Mouse (Mus musculus) midbrain, embryonic 11.5 days (tissue): ENCODE data around the gene Cfap97d1. TPM values are rescaled to one million over a fixed set of nuclear protein-coding genes. Genes with fewer than 3 reads are reported as not detected.

Experiments
- ATAC-seq: fragments of 200-750 bp; cut with Nextera tagmentation; 2 replicates; pipeline ENCODE4 v1.8.0; 2017; ENCODE audit warnings: moderate TSS enrichment, moderate library complexity; ENCODE audit not compliant: low FRiP score
- DNase-seq: peaks from one replicate; pipeline ENCODE4 v3.0.0; 2015; ENCODE audit warnings: low spot score; ENCODE audit errors: missing footprints
- H3K27ac ChIP-seq: fragments of 300-500 bp; sonication (generic); 2 replicates; pipeline ENCODE4 v1.5.1; 2014; ENCODE audit warnings: low read depth, low read length
- H3K27me3 ChIP-seq: fragments of 300-500 bp; sonication (generic); 2 replicates; pipeline ENCODE4 v1.6.1; 2014; ENCODE audit warnings: mild to moderate bottlenecking, low read length, moderate library complexity, mixed read lengths; ENCODE audit not compliant: control insufficient read depth, insufficient read depth
- H3K36me3 ChIP-seq: fragments of 300-500 bp; sonication (generic); 2 replicates; pipeline ENCODE4 v1.6.1; 2014; ENCODE audit warnings: mild to moderate bottlenecking, low read length, moderate library complexity, mixed read lengths; ENCODE audit not compliant: control insufficient read depth, insufficient read depth
- H3K4me1 ChIP-seq: fragments of 300-500 bp; sonication (generic); 2 replicates; pipeline ENCODE4 v1.6.1; 2014; ENCODE audit warnings: low read length; ENCODE audit not compliant: control insufficient read depth, insufficient read depth
- H3K4me2 ChIP-seq: fragments of 300-500 bp; sonication (generic); 2 replicates; pipeline ENCODE4 v1.6.1; 2014; ENCODE audit warnings: mild to moderate bottlenecking, moderate library complexity
- H3K4me3 ChIP-seq: fragments of 300-500 bp; sonication (generic); 2 replicates; pipeline ENCODE4 v1.5.1; 2014; ENCODE audit warnings: low read depth, low read length
- H3K9ac ChIP-seq: fragments of 300-500 bp; sonication (generic); 2 replicates; pipeline ENCODE4 v1.6.1; 2014; ENCODE audit warnings: low read length
- H3K9me3 ChIP-seq: fragments of 300-500 bp; sonication (generic); 2 replicates; pipeline ENCODE4 v1.6.1; 2016; ENCODE audit warnings: low read length; ENCODE audit not compliant: control insufficient read depth
- WGBS: fragments of 180-500 bp; shearing (Covaris S2); extraction: QIAGEN DNeasy Blood & Tissue Kit; methylation state at CpG from one replicate; pipeline ENCODE4 v1.1.7; 2014; 5-methylcytosine and 5-hydroxymethylcytosine counted together
- polyA plus RNA-seq: library from polyadenylated mRNA; unstranded; fragments of >200 nt; fragmentation: Nextera tagmentation; extraction: Ambion mirVana; gene quantifications from 2 replicates; pipeline ENCODE4 v1.2.1, GENCODE M21; 2014

Gene Cfap97d1
- polyA plus RNA-seq, 1 experiment from 2014 or later, result not detected

GRCm38 (mm10) chr11:102040646-102041045 lies 56.6 kb downstream of the Cfap97d1 start:
- no peak overlapping the region for H3K4me2 ChIP-seq
- 75% methylated on average over 4 of the region's 4 CpGs for WGBS
- ATAC-seq (no peak), DNase-seq (no peak)
- no peak overlapping the region for H3K4me3 ChIP-seq
- H3K36me3 ChIP-seq, result no peaks in the 10 kb centered on the region
- H3K9ac ChIP-seq, result no peak overlapping the region
- H3K27ac ChIP-seq, result no peak overlapping the region
- no peaks in the 10 kb centered on the region for H3K27me3 ChIP-seq
- 0 out of 2 replicates have a peak, but pooled peaks cover 2% of the 10 kb centered on the region for H3K9me3 ChIP-seq
- H3K4me1 ChIP-seq, result no peaks in the 10 kb centered on the region

GRCm38 (mm10) chr11:102041350-102041949 lies 57.4 kb downstream of the Cfap97d1 start, which contains the start of gene Cd300lg:
Cd300lg (plus strand) TSS chr11:102041509.
- Histone ChIP-seq H3K9me3 (0 out of 2 replicates have a peak, but pooled peaks cover 8% of the 10 kb centered on the region), H3K9ac (no peak within 1 kb of the TSS), H3K4me3 (no peak within 1 kb of the TSS), H3K4me1 (no peaks in the 10 kb centered on the region), H3K27me3 (no peaks in the 10 kb centered on the region), H3K27ac (no peak within 1 kb of the TSS), H3K4me2 (no peak within 1 kb of the TSS), H3K36me3 (no peaks in the 10 kb centered on the region)
- no peak for ATAC-seq
- DNase-seq, result peak; percentile 73
- 75% methylated on average over 5 of the region's 5 CpGs for WGBS

Other genes with a start within 250 kb of the Cfap97d1 start
- gene Etv4, start 198.9 kb upstream of the Cfap97d1 start, polyA plus RNA-seq, result 3.8 and 4.6 TPM in 2 replicates
- gene Meox1, start 89.9 kb upstream of the Cfap97d1 start, polyA plus RNA-seq, result 0.29 TPM in 1 of 2 replicates, not detected in the other
- not detected in 2 replicates for gene Sost, start 17.3 kb upstream of the Cfap97d1 start, polyA plus RNA-seq
- 11.1 and 11.6 TPM in 2 replicates for gene Dusp3, start 2.7 kb downstream of the Cfap97d1 start, polyA plus RNA-seq
- gene Mpp3, start 44.2 kb downstream of the Cfap97d1 start, polyA plus RNA-seq, result 14.4 and 15.5 TPM in 2 replicates
- 0.11 and 0.19 TPM in 2 replicates for gene Cd300lg, start 57.2 kb downstream of the Cfap97d1 start, polyA plus RNA-seq
- 9.4 and 10.8 TPM in 2 replicates for gene Mpp2, start 104.2 kb downstream of the Cfap97d1 start, polyA plus RNA-seq
- gene Ppy, start 117.0 kb downstream of the Cfap97d1 start, polyA plus RNA-seq, result not detected in 2 replicates
- 0.44 TPM in 1 of 2 replicates, not detected in the other for gene Pyy, start 123.6 kb downstream of the Cfap97d1 start, polyA plus RNA-seq
- not detected in 2 replicates for gene Nags, start 161.2 kb downstream of the Cfap97d1 start, polyA plus RNA-seq
- 33.5 and 35.9 TPM in 2 replicates for gene Tmem101, start 172.1 kb downstream of the Cfap97d1 start, polyA plus RNA-seq
- 73.5 and 74.8 TPM in 2 replicates for gene Lsm12, start 201.0 kb downstream of the Cfap97d1 start, polyA plus RNA-seq
- 27.8 and 31.5 TPM in 2 replicates for gene G6pc3, start 205.3 kb downstream of the Cfap97d1 start, polyA plus RNA-seq
- gene Hdac5, start 245.9 kb downstream of the Cfap97d1 start, polyA plus RNA-seq, result 25.6 and 31.9 TPM in 2 replicates